Mouse (Mus musculus) inflammation-experienced regulatory T-cells (primary cell): ENCODE measurements around the gene Rhbdl1. TPM values are rescaled to one million over a fixed set of nuclear protein-coding genes. Genes with fewer than 3 reads are reported as not detected.

ENCODE experiments used
- polyA plus RNA-seq, 2 experiments: library from polyadenylated mRNA; unstranded; fragments of 100-300 nt; shearing (Covaris generic); gene quantifications; one replicate each; pipeline ENCODE4 v1.2.1; 2017

The Rhbdl1 gene
- 1 to 10 TPM; 1.6 to 1.7 TPM for polyA plus RNA-seq

DNA sequence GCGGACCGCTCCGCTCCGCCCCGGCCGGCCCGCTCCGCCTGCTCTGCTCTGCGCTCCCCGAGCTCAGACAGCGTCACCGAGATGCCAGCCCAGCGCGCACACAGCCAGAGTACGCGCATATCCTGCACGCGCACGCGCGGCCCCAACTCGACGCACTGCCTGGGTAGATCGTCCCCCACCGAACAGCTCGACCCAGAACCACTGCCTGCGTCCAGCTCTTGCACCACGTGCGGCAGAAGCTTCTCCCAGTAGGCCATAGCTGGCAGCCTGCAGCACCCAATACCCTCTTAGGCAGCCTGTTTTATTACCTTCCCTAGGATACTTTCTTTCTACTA, at the start of gene Rhbdl1:
Rhbdl1 (minus strand) TSS at position 220 of the 335 bp plus-strand sequence.

DNA sequence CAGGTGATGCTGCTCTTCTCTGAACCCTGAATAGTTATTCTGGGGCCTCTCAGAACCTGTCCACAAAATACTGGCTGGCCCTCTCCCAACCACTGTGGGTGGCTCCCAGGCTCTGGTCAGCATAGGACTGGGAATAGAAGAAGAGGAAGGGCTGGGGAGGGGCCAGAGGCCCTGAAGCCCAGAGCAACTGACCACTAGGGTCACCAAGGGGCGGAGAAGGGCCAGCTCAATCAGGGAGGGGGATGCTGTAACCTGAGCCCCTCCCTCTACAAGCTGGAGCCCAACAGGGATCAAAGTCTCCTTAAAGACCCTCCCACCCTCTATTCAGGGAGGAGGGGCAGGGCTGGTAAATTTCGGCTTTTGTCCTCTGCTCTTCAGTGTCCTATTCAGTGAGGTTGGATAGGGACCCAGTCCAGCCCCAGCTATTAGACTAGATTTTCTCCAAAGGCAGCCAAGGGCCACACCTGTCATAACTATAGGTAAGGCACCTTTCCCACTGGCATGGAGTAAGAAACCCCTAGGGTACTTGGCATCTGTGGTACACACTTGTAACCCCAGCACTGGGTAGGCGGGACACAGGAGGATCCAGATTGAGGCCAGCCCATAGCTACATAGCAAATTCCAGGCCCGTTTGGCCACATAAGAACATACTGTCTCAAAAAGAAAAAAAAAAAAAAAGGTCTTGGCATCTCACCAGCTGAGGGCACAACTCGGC, 43.3 kb upstream of the Rhbdl1 start, which contains the start of gene Wfikkn1:
Wfikkn1 (minus strand) TSS at position 663 of the 715 bp plus-strand sequence.

DNA sequence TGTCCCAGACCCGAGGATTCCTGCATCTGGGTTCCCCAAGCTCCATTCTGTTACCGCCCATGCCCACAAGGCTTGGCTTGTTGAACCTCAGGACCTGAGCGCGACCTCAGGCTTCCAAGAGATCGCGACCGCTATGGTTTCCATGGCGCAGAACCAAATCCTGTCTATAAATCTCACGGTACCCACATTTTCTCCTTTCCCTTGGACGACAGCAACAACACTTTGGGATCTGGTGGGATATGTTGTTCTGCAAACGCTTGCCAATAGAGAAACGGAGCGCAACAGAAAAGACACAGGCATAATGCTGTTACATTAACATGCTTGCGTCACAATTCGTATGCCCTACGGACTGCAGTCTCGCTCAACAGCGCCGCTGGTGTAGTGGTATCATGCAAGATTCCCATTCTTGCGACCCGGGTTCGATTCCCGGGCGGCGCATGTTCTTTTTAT, 37.7 kb upstream of the Rhbdl1 start, which contains the start of gene Mettl26:
Mettl26 (plus strand) TSS at position 354 of the 450 bp plus-strand sequence.

DNA sequence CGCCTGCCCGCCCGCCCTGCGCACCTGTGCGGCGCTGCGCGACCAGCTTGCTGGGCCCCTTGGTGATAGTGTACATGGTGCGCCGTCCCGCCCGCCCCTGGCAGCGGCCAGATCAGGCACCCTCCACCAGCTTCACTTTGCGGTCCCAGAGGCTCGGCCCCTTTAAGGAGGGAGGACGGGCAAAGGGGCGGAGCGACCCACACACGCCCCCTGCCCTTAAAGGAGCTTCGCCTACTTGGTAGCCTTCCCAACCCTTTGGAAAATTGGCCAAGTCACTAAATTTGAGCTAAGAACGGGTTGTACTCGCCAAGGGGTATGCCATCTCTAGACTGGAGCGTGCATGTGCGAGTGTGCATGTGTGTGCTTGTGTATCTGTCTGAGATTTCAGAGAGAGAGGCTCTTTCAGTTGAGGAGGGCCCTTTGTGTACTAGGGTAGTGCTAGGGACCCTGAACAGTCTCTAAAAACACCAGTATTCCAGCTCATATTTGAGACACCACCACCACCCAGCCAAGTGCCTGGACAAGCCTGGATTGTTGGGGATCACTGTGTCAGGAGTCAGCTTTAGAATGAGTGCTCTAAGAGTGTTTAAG, 31.6 kb upstream of the Rhbdl1 start, which contains the start of gene Mcrip2:
Mcrip2 (minus strand) TSS at position 164 of the 591 bp plus-strand sequence.

DNA sequence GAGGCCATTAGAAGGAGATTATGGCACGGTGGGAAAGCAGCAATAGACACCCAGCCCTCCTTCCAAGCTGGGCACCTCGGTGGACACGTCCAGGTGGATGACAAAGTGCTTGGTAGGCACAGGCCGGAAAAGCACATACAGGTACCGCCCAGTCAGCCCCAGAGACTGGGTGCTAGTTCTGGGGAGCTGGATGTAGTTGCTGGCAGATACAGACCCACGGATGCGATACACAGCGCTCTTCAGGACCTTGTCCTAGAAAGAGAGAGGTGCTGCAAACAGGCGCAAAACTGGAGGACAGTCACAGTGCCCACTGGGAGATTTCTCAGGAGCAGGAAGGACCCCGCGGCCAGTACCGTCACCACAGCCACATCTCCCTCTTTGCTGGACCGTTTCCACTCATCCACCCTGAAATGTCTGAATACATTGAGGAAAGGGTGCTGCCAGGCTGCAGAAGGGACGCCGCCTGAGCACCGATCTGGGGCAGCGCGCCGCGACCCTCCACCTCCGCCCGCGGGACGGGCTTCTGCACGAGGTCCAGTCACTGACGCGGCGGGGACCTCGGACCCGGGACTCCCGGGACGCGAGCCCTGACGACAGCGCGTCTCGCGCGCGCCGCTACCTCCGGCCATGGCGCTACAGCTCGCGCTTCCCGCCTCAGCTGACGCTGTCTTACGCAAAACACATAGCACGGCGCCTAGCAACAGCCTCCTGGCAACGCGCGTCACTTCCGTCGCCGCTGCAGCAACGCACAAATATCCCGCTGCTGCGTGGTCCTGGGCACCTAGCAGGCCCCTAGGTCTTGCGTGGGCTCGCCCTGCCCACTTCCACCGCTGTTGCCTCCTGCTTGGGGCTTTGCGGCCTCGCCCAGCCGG, 24.0 kb upstream of the Rhbdl1 start, which contains the start of gene Wdr90:
Wdr90 (minus strand) TSS at position 670 of the 872 bp plus-strand sequence.

DNA sequence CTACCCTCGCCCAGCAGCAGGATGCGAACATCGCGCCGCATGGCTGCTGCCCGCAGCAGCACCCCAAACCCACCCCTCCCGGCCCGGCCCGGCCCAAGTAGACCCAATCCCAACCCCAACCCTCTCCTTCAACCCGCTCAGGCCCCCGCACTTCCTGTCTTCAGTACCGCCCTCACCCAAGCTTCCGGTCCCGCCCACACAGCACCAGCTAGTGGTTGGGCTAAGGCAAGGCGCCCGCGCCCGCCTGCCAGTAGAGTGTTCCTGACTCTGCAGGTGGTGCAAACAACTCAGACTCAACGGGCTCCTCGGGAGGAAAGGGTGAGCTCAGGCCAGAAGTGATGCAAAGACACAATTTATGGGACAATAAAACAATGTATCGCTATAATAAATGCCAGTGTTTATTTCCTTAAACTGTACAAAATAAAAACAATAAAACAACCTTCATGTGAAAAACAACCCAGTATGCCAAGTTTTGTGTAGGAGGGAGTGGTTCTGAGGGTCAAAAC, 7.4 kb upstream of the Rhbdl1 start, which contains the start of gene Rhot2:
Rhot2 (minus strand) TSS at position 456 of the 506 bp plus-strand sequence.

DNA sequence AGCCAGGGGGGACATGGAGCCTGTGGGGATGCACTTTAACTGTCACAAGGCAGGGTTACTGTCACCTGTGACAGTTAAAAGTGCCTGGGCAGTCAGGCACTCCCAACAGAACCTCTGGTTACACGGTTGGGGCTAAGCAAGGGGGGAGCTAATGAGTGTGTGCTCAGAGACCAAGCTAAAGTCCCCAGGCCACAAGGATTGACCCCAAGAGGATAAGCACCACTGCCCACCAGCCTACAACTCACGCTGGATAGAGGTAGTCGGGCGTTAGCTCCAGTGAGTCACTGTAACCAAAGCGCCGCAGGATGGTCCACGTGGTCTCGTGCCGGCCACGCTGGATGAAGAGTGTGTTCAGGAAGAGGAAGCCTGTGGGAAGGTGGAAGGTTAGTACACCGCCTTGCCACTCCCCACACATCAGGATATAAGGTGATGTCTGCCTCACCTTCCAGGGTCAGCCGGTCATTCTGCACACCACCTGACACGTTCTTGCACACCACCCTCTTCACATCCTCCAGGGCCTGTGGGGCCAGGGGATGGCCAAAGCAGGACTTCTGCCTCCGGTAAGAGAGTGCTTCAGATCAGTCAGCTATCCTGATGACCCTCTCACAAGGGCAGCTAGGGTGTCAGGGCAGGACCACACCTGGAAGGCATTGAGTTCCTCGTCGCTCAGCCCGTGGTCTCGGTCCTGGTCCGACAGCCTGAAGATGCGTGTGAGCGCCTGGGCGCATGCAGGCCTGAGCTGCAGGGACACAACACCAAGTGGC, 4.2 kb upstream of the Rhbdl1 start, which contains the start of gene Gm20683:
Gm20683 (minus strand) TSS at position 647 of the 764 bp plus-strand sequence.

DNA sequence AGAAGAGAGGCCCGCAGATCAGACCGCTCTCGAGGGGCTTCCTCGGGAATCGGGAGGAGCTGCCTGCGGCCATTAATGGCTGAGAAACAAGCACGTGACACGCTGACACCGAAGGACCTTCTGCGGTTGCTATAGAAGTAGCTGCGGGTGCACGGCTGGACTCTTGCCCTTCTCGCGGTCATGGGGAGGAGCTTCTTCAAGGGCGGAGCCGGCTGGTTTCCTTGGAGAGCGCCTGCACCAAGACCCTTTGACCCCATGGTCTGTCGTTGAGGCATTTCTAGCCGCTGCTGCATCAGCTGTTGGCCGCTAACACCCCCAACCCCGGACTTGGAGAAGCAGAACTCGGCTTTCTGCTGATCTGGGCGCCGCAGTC, 3.8 kb downstream of the Rhbdl1 start, which contains the start of gene Stub1:
Stub1 (minus strand) TSS at position 114 of the 373 bp plus-strand sequence.

DNA sequence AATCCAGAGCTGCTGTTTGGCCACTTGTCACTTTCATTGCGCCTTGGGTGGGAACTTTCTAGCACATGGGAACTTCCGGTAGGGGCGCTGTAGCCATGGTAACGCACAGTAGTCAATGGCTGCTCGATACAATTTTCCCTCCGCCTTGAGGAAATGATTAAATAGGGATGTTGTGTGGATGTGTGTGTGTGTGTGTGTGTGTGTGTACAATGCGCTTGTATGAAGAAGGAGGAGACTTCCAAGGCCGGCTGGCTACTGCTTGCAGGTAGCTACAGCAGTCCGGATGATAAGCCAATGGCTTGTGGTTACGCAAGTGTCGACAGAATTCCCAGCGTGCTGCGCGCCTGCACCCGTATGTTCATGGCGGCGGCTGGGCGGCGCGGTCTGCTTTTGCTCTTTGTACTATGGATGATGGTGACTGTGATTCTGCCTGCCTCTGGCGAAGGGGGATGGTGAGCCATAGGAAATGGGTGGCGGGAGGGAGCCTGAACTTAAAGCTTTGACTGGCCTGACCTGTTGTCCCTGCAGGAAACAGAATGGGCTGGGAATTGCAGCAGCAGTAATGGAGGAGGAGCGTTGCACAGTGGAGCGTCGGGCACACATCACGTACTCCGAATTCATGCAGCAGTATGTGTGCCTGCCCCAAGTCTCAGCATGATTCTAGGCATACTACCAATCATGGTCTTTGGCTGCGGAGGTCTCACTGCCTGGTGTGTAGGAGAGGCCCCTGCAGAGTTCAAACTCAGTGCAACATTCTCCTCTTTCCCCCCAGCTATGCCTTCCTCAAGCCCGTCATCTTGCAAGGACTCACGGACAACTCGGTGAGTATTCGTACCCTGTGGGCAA, 8.2 kb downstream of the Rhbdl1 start, which contains the start of gene Jmjd8:
Jmjd8 (plus strand) TSS at position 156 of the 846 bp plus-strand sequence.

DNA sequence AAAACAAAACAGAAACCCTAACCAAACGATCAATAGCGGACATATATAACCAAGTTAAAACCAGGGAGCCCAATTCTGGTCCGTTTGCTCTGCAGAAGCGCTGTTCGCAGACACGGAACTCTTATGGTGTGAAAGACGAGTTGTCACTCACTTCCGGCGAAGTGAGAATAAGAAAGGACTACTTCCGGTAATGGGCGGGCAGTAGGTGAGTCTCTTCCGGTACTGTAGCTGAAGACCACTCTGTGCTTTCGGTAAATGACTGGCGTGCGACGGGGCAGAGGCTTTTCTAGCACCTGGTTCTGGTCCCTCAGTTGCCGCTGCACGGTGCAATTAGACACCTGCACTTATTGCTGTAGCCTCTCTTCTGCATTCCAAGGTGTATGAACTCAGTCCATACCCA, 13.6 kb downstream of the Rhbdl1 start, which contains the start of gene Wdr24:
Wdr24 (plus strand) TSS at position 176 of the 400 bp plus-strand sequence.

DNA sequence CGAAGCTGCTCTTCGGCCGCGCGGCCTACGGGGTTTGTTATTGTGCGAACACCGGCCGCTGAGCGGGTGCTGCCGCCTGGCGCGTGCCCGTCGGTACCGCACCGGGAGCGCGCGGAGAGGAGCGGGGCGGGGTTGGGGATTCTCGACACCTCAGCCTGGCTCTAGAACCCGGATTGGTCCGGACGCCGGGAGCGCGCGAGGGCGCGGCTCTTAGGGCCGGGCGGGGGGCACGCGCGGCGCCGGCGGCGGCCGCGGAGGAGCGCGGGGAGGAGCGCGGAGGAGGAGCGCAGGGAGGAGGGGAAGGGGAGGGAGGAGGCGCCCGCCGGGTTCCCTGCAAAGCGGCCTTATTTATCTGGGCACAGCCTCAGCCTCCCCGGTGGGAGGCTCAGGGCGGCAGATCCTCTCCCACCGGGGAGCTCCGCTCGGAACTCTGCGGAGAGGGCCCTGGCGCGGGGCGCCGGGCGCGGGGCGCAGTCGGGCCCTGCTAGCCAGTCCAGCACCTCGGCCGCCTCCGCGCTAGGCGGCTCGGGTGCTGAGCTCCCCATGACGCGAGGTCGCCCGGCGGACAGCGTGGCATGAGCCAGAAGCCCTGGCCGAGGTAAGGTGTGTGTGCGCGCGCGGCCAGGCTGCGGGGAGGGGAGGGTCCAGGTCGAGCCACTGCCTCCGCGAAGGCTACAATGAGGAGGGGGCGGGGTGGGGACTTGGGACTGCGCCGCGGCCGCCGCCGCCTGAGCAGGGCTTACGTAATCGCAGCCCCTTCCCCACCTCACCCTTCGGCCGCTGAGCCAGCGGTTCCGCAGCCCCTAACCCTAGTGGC, 28.1 kb downstream of the Rhbdl1 start, which contains the start of gene Fbxl16:
Fbxl16 (plus strand) TSS at position 297 of the 817 bp plus-strand sequence.

DNA sequence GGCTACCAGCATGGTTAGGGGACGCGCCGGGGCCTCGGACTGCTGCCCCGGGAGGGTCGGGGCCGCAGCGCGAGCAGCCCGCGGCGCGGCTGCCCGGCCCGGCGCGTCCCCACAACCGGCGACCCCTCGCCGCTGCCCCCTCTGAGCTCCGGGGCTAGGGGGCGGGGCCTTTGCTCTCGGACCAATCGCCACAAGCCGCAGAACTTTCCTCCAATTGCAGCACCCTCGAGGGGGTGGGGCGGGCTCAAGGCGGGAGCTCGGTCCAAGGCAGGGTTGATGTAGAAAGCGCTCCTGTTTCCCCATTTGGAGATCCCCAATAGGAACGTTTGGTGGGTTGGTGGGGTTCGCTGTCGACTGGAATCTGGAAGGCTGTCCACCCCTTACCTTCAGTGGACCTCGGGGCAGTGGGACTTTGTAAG, 40.1 kb downstream of the Rhbdl1 start, which contains the start of gene Metrn:
Metrn (minus strand) TSS at position 186 of the 419 bp plus-strand sequence.

DNA sequence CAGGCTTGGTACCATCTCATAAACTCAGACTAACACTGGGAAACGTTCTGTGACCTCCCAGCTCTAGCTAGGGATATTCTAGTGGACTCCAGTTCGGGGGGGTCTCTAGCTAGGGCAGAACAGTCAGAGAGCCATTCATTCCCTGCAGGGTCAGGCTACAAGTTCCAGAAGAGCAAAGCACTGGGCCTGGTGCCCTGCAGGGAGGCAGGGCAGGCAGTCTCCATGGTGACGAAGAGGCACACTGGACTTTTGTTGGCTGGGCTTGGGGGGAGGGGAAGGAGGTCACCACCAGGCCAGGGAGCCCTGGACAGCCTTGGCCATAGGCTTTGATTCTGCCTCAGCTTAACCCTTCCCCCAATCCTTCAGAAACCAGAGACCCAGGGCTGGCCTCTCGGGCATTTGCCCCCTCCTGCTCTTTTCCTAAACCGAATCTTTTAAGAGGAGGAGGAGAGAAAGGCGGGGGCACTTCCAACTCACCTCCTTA, 41.4 kb downstream of the Rhbdl1 start, which contains the start of gene AC134908.4:
AC134908.4 (minus strand) TSS at position 51 of the 484 bp plus-strand sequence.

DNA sequence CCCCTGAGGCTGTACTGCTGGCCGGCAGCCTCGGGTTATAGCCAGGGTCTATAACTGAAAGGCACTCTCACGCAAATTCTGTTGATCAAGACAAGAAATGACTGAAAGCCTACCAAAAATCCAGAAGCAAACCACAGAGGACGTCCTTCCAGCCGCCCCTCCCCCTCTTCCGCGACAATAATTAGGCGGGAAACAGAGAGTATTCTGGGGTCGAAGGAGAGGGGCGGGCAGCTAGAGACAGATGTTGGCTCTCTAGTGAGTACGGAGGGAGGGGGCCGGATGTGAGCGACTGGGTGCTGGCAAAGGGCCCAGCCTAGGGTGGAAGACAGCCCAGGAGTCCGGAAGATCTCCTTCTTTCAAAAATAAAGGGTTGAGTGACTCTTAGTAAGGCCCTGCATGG, 44.5 kb downstream of the Rhbdl1 start, which contains the start of gene Fam173a:
Fam173a (minus strand) TSS at position 287 of the 400 bp plus-strand sequence.

DNA sequence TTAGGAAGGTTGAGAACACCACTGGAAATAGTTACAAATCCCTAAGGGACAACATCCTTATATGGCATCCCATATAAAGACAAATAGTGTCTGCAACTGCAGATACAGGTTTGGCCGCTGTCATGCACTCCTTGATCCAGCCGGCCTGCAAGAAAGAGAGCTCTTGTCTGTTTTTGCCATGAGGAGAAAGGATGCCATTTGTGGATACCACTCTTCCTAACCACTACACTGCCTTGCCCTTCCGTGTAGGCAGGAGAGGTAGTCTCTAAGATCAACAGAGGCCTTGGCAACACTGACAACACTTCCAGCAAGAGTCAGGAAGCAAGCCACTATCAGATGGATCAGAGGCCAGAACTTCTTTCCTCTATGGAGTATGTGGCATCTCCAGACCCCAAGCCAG, 50.8 kb downstream of the Rhbdl1 start, which contains the start of gene Ccdc78:
Ccdc78 (plus strand) TSS at position 301 of the 400 bp plus-strand sequence.

DNA sequence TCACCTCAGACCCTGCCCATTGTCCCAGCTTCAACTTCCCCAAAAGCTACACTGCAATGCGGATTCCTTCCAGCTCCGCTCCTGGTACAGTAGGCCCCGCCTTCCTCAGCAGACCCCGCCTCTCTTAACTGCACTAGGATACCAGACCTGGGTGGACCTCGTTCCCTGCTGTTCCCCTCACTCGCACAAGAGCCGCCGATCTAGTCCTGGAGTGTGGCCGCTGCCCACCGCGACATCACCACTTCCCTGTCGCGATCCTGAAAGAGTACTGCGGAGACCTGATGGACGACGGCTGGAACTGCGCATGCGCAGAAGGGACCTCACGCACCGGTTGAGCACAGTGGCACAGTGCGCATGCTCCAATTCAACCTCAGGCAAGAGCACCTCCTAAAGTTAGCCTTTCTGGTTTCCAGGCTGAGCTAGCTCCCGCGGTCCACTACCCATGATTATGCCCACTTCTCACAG, 51.8 kb downstream of the Rhbdl1 start, which contains the start of gene Haghl:
Haghl (minus strand) TSS at position 393 of the 465 bp plus-strand sequence.

